Mouse (Mus musculus) CH12.LX (cell line): Measurements from ENCODE around the gene 1700012B07Rik. TPM values are rescaled to one million over a fixed set of nuclear protein-coding genes. Genes with fewer than 3 reads are reported as not detected.

ENCODE experiments used
- DNase-seq: peaks from one replicate; pipeline ENCODE4 v3.0.0-alpha.2; 2013; ENCODE audit errors: extremely low read depth
- H3K27ac ChIP-seq: 2 replicates; pipeline ENCODE4 v1.5.1; 2012; ENCODE audit warnings: low read depth, mild to moderate bottlenecking, control low read depth, moderate library complexity; ENCODE audit not compliant: insufficient read depth
- H3K27me3 ChIP-seq: replicated peaks from 2 replicates; pipeline ENCODE3; 2012; ENCODE audit warnings: inconsistent platforms
- H3K36me3 ChIP-seq, 2 experiments: replicated peaks in 1 of 2; 2 replicates each; pipeline versions ENCODE3 to v1.6.1; 2012; ENCODE audit warnings: inconsistent platforms in 1 of 2, low read length in 1 of 2, mild to moderate bottlenecking in 1 of 2, mixed read lengths in 1 of 2, moderate library complexity in 1 of 2; ENCODE audit not compliant: control insufficient read depth in 1 of 2, insufficient read depth in 1 of 2
- H3K4me1 ChIP-seq, 2 experiments: 2 replicates each; pipeline ENCODE4 v1.6.1; 2012; ENCODE audit warnings: inconsistent platforms in 1 of 2, moderate library complexity in 1 of 2; ENCODE audit not compliant: insufficient read depth in 2 of 2, control insufficient read depth in 1 of 2
- H3K4me2 ChIP-seq: 2 replicates; pipeline ENCODE4 v1.6.1; 2012; ENCODE audit warnings: low read depth, mild to moderate bottlenecking, control low read depth; ENCODE audit not compliant: poor library complexity, insufficient read depth, severe bottlenecking
- H3K4me3 ChIP-seq, 3 experiments: fragments of 150-350 bp in 1 of 3; sonication (generic) in 1 of 3; replicated peaks in 1 of 3; 2 replicates each; pipeline versions ENCODE3 to v1.5.1; 2011 to 2012; ENCODE audit warnings: low read depth in 2 of 3, low read length in 2 of 3, mild to moderate bottlenecking in 2 of 3, moderate library complexity in 2 of 3, control low read depth in 1 of 3, improper control_type of control experiment in 1 of 3, inconsistent platforms in 1 of 3, mixed read lengths in 1 of 3; ENCODE audit not compliant: poor library complexity in 1 of 3
- H3K79me2 ChIP-seq: replicated peaks from 2 replicates; pipeline ENCODE4 v1.6.1; 2012; ENCODE audit warnings: mild to moderate bottlenecking, moderate library complexity; ENCODE audit not compliant: control insufficient read depth, poor library complexity, insufficient read depth, severe bottlenecking; ENCODE audit errors: extremely low read depth
- H3K9ac ChIP-seq: 2 replicates; pipeline ENCODE4 v1.6.1; 2012; ENCODE audit warnings: low read depth, mild to moderate bottlenecking, control low read depth, moderate library complexity; ENCODE audit not compliant: insufficient read depth
- H3K9me3 ChIP-seq: replicated peaks from 2 replicates; pipeline ENCODE3; 2012; ENCODE audit warnings: low read length, inconsistent platforms, mixed read lengths
- BHLHE40 ChIP-seq: IDR thresholded peaks from 2 replicates; pipeline ENCODE4 v1.6.1; 2011; ENCODE audit warnings: mild to moderate bottlenecking, low read depth, low read length, improper control_type of control experiment
- CHD1 ChIP-seq: IDR thresholded peaks from 2 replicates; pipeline ENCODE4 v1.6.1; 2012; ENCODE audit warnings: low read depth, low read length, improper control_type of control experiment, inconsistent platforms
- CHD2 ChIP-seq: IDR thresholded peaks from 2 replicates; pipeline ENCODE4 v1.6.1; 2011; ENCODE audit warnings: low read length, improper control_type of control experiment
- CTCF ChIP-seq, 2 experiments: IDR thresholded peaks in 1 of 2; conservative IDR thresholded peaks in 1 of 2; 2 replicates each; pipeline ENCODE4 v1.5.1; 2011 to 2012; ENCODE audit warnings: low read depth in 2 of 2, low read length in 2 of 2, improper control_type of control experiment in 1 of 2, inconsistent platforms in 1 of 2, mild to moderate bottlenecking in 1 of 2, moderate library complexity in 1 of 2
- ELF1 ChIP-seq: IDR thresholded peaks from 2 replicates; pipeline ENCODE4 v1.6.1; 2014; ENCODE audit warnings: low read depth, mild to moderate bottlenecking, inconsistent platforms, low read length, improper control_type of control experiment
- ETS1 ChIP-seq: conservative IDR thresholded peaks from 2 replicates; pipeline ENCODE4 v1.6.1; 2012; ENCODE audit warnings: low read depth, mild to moderate bottlenecking, inconsistent platforms, low read length, improper control_type of control experiment, moderate library complexity
- GABPA ChIP-seq: IDR thresholded peaks from 2 replicates; pipeline ENCODE4 v1.6.1; 2012; ENCODE audit warnings: low read depth, low read length, improper control_type of control experiment, inconsistent platforms; ENCODE audit not compliant: insufficient replicate concordance
- HCFC1 ChIP-seq: IDR thresholded peaks from 2 replicates; pipeline ENCODE4 v1.6.1; 2012; ENCODE audit warnings: low read depth, mild to moderate bottlenecking, inconsistent platforms, low read length, improper control_type of control experiment
- JUN ChIP-seq: IDR thresholded peaks from 2 replicates; pipeline ENCODE4 v1.6.1; 2011; ENCODE audit warnings: low read depth, mild to moderate bottlenecking, low read length, improper control_type of control experiment, moderate library complexity; ENCODE audit not compliant: insufficient read depth
- MAX ChIP-seq: IDR thresholded peaks from 2 replicates; pipeline ENCODE4 v1.6.1; 2011; ENCODE audit warnings: low read length, improper control_type of control experiment
- MAZ ChIP-seq: IDR thresholded peaks from 2 replicates; pipeline ENCODE4 v1.6.1; 2012; ENCODE audit warnings: low read depth, mild to moderate bottlenecking, inconsistent platforms, low read length, improper control_type of control experiment, moderate library complexity
- MEF2A ChIP-seq: IDR thresholded peaks from 2 replicates; pipeline ENCODE4 v1.6.1; 2014; ENCODE audit warnings: low read depth, mild to moderate bottlenecking, inconsistent platforms, low read length, improper control_type of control experiment, borderline replicate concordance
- MYC ChIP-seq: IDR thresholded peaks from 2 replicates; pipeline ENCODE4 v1.6.1; 2011; ENCODE audit warnings: low read depth, mild to moderate bottlenecking, improper control_type of control experiment, low read length
- NELFE ChIP-seq: IDR thresholded peaks from 2 replicates; pipeline ENCODE4 v1.6.1; 2011; ENCODE audit warnings: low read depth, low read length, improper control_type of control experiment
- POLR2A ChIP-seq: IDR thresholded peaks from 2 replicates; pipeline ENCODE4 v1.6.1; 2011; ENCODE audit warnings: low read depth, mild to moderate bottlenecking, improper control_type of control experiment, low read length
- POLR2AphosphoS2 ChIP-seq: IDR thresholded peaks from 2 replicates; pipeline ENCODE4 v1.6.1; 2011; ENCODE audit warnings: low read depth, low read length, improper control_type of control experiment
- RAD21 ChIP-seq: IDR thresholded peaks from 2 replicates; pipeline ENCODE4 v1.6.1; 2011; ENCODE audit warnings: low read depth, mild to moderate bottlenecking, low read length, improper control_type of control experiment, moderate library complexity
- RCOR1 ChIP-seq: conservative IDR thresholded peaks from 2 replicates; pipeline ENCODE4 v1.6.1; 2012; ENCODE audit warnings: low read depth, mild to moderate bottlenecking, inconsistent platforms, low read length, improper control_type of control experiment
- SIN3A ChIP-seq: IDR thresholded peaks from 2 replicates; pipeline ENCODE4 v1.6.1; 2012; ENCODE audit warnings: low read length, improper control_type of control experiment, inconsistent platforms
- SMC3 ChIP-seq: IDR thresholded peaks from 2 replicates; pipeline ENCODE4 v1.6.1; 2011; ENCODE audit warnings: low read depth, low read length, improper control_type of control experiment
- TCF12 ChIP-seq: IDR thresholded peaks from 2 replicates; pipeline ENCODE4 v1.6.1; 2014; ENCODE audit warnings: low read depth, mild to moderate bottlenecking, inconsistent platforms, low read length, improper control_type of control experiment
- UBTF ChIP-seq: IDR thresholded peaks from 2 replicates; pipeline ENCODE4 v1.6.1; 2012; ENCODE audit warnings: low read depth, mild to moderate bottlenecking, inconsistent platforms, low read length, improper control_type of control experiment, moderate library complexity
- USF2 ChIP-seq: conservative IDR thresholded peaks from 2 replicates; pipeline ENCODE4 v1.6.1; 2011; ENCODE audit warnings: low read depth, low read length, improper control_type of control experiment
- ZC3H11A ChIP-seq: IDR thresholded peaks from 2 replicates; pipeline ENCODE4 v1.6.1; 2012; ENCODE audit warnings: low read depth, mild to moderate bottlenecking, inconsistent platforms, low read length, improper control_type of control experiment
- ZKSCAN1 ChIP-seq: IDR thresholded peaks from 2 replicates; pipeline ENCODE4 v1.6.1; 2012; ENCODE audit warnings: low read depth, inconsistent platforms, low read length, improper control_type of control experiment, borderline replicate concordance
- ZMIZ1 ChIP-seq: IDR thresholded peaks from 2 replicates; pipeline ENCODE4 v1.6.1; 2012; ENCODE audit warnings: low read depth, mild to moderate bottlenecking, inconsistent platforms, low read length, improper control_type of control experiment
- dilution Hi-C: fragments of 300-500 bp; cut with MboI; formaldehyde crosslinking; loops from 2 replicates; pipeline ENCODE4 v1.14.3; 2020; ENCODE audit warnings: low sequenced_read_pairs; ENCODE audit not compliant: extremely low pct_unique_long_range_greater_than_20kb, extremely low pct_ligation_motif_present
- in situ Hi-C: fragments of 300-500 bp; cut with MboI; formaldehyde crosslinking; loops from 3 replicates; pipeline ENCODE4 v1.14.3; 2019; ENCODE audit warnings: low sequenced_read_pairs, low pct_ligation_motif_present, low pct_unique_long_range_greater_than_20kb, mixed read lengths
- polyA plus RNA-seq: library from polyadenylated mRNA; unstranded; fragments of >175 nt; gene quantifications from 2 replicates; pipeline ENCODE4 v1.2.1, GENCODE M21; 2012; ENCODE audit warnings: low read depth; ENCODE audit not compliant: insufficient read length
- total RNA-seq, 2 experiments: library from RNA; depleted of rRNA; stranded (reverse); fragments of 300-350 nt in 1 of 2; fragments of >200 nt in 1 of 2; gene quantifications; 2 replicates each; pipeline ENCODE4 v1.2.3; 2012 to 2014

1700012B07Rik gene
- total and polyA plus RNA-seq, 3 experiments, result 0.29 TPM; not detected in 2

DNA sequence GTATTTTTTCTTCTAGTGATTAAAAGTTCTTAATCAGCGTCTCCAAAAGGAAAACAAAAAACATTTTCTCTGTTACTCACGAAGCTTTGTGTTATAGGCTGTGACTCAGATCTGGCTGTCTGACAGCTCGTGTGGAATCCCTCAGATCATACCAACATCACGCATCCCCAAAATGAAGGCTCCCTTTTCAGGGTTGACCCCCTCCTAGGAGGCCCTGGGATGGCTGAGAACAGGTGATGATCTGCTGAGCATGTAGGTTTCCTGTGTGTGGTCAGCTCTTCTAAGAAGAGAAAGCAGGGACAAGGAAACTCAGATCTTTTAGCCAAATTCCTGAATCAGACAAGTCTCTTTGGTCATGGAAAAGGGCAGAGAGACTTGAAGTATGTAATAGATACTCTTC is 82.6 kb downstream of the 1700012B07Rik start:
- no peaks in the 10 kb centered on the region for H3K27me3 ChIP-seq
- no peaks in the 10 kb centered on the region for H3K36me3 ChIP-seq
- no peak overlapping the region for H3K4me3 ChIP-seq
- DNase-seq, result no peak
- no peak for TF ChIP-seq TCF12
- no peak for TF ChIP-seq RCOR1
- no peak for TF ChIP-seq ETS1
- no peak for TF ChIP-seq MAZ
- no peak for TF ChIP-seq CTCF (conservative IDR thresholded peaks at IDR 0.05 in 1 of 2, IDR thresholded peaks at IDR 0.05 in 1 of 2; ENCODE audit: low read depth in 2 of 2, low read length in 2 of 2)
- no peak for TF ChIP-seq SIN3A
- no peak for TF ChIP-seq POLR2AphosphoS2
- no peak for TF ChIP-seq ZKSCAN1
- TF ChIP-seq NELFE, result no peak
- TF ChIP-seq SMC3, result no peak
- TF ChIP-seq MYC, result no peak
- TF ChIP-seq POLR2A, result no peak
- no peak for TF ChIP-seq JUN
- no peak for TF ChIP-seq ELF1
- no peak for TF ChIP-seq BHLHE40
- no peak for TF ChIP-seq MAX
- no peak for TF ChIP-seq CHD2
- no peak for TF ChIP-seq HCFC1
- H3K4me2 ChIP-seq, result no peak overlapping the region
- in situ Hi-C loops (no loop called here), dilution Hi-C loops (no loop called here)
- H3K27ac ChIP-seq, result no peak overlapping the region
- no peaks in the 10 kb centered on the region for H3K9me3 ChIP-seq
- H3K4me1 ChIP-seq, result peaks cover 5% of the 10 kb centered on the region in 2 experiments; a peak in 1 of 4 replicates
- H3K79me2 ChIP-seq, result no peaks in the 10 kb centered on the region
- H3K9ac ChIP-seq, result no peak overlapping the region

- no peak overlapping the region for H3K27ac ChIP-seq
- TF ChIP-seq MEF2A, result no peak
- TF ChIP-seq MAX, result no peak
- TF ChIP-seq RAD21, result no peak
- TF ChIP-seq ZC3H11A, result no peak
- no peak for TF ChIP-seq CHD1
- no peak for TF ChIP-seq UBTF
- no peak for TF ChIP-seq POLR2AphosphoS2
- no peak for TF ChIP-seq ZMIZ1
- no peak for TF ChIP-seq SMC3
- TF ChIP-seq USF2, result no peak
- TF ChIP-seq MAZ, result no peak
- TF ChIP-seq MYC, result no peak
- no peak for TF ChIP-seq ZKSCAN1
- TF ChIP-seq GABPA, result no peak
- dilution Hi-C loops, result no loop called here
- DNase-seq, result no peak
- no peaks in the 10 kb centered on the region for H3K36me3 ChIP-seq
- in situ Hi-C loops, result no loop called here
- no peaks in the 10 kb centered on the region for H3K79me2 ChIP-seq
- H3K4me3 ChIP-seq, result no peak overlapping the region
- H3K4me1 ChIP-seq, result peaks cover 0 to 7% of the 10 kb centered on the region in 2 experiments; a peak in 2 of 4 replicates
- H3K9ac ChIP-seq, result no peak overlapping the region
- peaks cover 5% of the 10 kb centered on the region for H3K9me3 ChIP-seq
- H3K4me2 ChIP-seq, result no peak overlapping the region
- no peaks in the 10 kb centered on the region for H3K27me3 ChIP-seq
Measured at GRCm38 (mm10) chr11:109737967-109738366, 89.9 kb downstream of the 1700012B07Rik start.
